Mouse (Mus musculus) CH12.LX (cell line): ENCODE data around the gene Hmga2. TPM values are rescaled to one million over a fixed set of nuclear protein-coding genes. Genes with fewer than 3 reads are reported as not detected.
A peak's percentile ranks its signal among the peaks of the same experiment; 100 is the strongest.

Experiments
- DNase-seq: peaks from one replicate; pipeline ENCODE4 v3.0.0-alpha.2; 2013; ENCODE audit errors: extremely low read depth
- H3K27ac ChIP-seq: 2 replicates; pipeline ENCODE4 v1.5.1; 2012; ENCODE audit warnings: low read depth, mild to moderate bottlenecking, control low read depth, moderate library complexity; ENCODE audit not compliant: insufficient read depth
- H3K27me3 ChIP-seq: replicated peaks from 2 replicates; pipeline ENCODE3; 2012; ENCODE audit warnings: inconsistent platforms
- H3K36me3 ChIP-seq, 2 experiments: replicated peaks in 1 of 2; 2 replicates each; pipeline versions ENCODE3 to v1.6.1; 2012; ENCODE audit warnings: inconsistent platforms in 1 of 2, low read length in 1 of 2, mild to moderate bottlenecking in 1 of 2, mixed read lengths in 1 of 2, moderate library complexity in 1 of 2; ENCODE audit not compliant: control insufficient read depth in 1 of 2, insufficient read depth in 1 of 2
- H3K4me1 ChIP-seq, 2 experiments: 2 replicates each; pipeline ENCODE4 v1.6.1; 2012; ENCODE audit warnings: inconsistent platforms in 1 of 2, moderate library complexity in 1 of 2; ENCODE audit not compliant: insufficient read depth in 2 of 2, control insufficient read depth in 1 of 2
- H3K4me2 ChIP-seq: 2 replicates; pipeline ENCODE4 v1.6.1; 2012; ENCODE audit warnings: low read depth, mild to moderate bottlenecking, control low read depth; ENCODE audit not compliant: poor library complexity, insufficient read depth, severe bottlenecking
- H3K4me3 ChIP-seq, 3 experiments: fragments of 150-350 bp in 1 of 3; sonication (generic) in 1 of 3; replicated peaks in 1 of 3; 2 replicates each; pipeline versions ENCODE3 to v1.5.1; 2011 to 2012; ENCODE audit warnings: low read depth in 2 of 3, low read length in 2 of 3, mild to moderate bottlenecking in 2 of 3, moderate library complexity in 2 of 3, control low read depth in 1 of 3, improper control_type of control experiment in 1 of 3, inconsistent platforms in 1 of 3, mixed read lengths in 1 of 3; ENCODE audit not compliant: poor library complexity in 1 of 3
- H3K79me2 ChIP-seq: replicated peaks from 2 replicates; pipeline ENCODE4 v1.6.1; 2012; ENCODE audit warnings: mild to moderate bottlenecking, moderate library complexity; ENCODE audit not compliant: control insufficient read depth, poor library complexity, insufficient read depth, severe bottlenecking; ENCODE audit errors: extremely low read depth
- H3K9ac ChIP-seq: 2 replicates; pipeline ENCODE4 v1.6.1; 2012; ENCODE audit warnings: low read depth, mild to moderate bottlenecking, control low read depth, moderate library complexity; ENCODE audit not compliant: insufficient read depth
- H3K9me3 ChIP-seq: replicated peaks from 2 replicates; pipeline ENCODE3; 2012; ENCODE audit warnings: low read length, inconsistent platforms, mixed read lengths
- CHD2 ChIP-seq: IDR thresholded peaks from 2 replicates; pipeline ENCODE4 v1.6.1; 2011; ENCODE audit warnings: low read length, improper control_type of control experiment
- CTCF ChIP-seq, 2 experiments: IDR thresholded peaks in 1 of 2; conservative IDR thresholded peaks in 1 of 2; 2 replicates each; pipeline ENCODE4 v1.5.1; 2011 to 2012; ENCODE audit warnings: low read depth in 2 of 2, low read length in 2 of 2, improper control_type of control experiment in 1 of 2, inconsistent platforms in 1 of 2, mild to moderate bottlenecking in 1 of 2, moderate library complexity in 1 of 2
- E2F4 ChIP-seq: IDR thresholded peaks from 2 replicates; pipeline ENCODE4 v1.6.1; 2011; ENCODE audit warnings: low read depth, low read length, improper control_type of control experiment; ENCODE audit not compliant: insufficient replicate concordance
- ELF1 ChIP-seq: IDR thresholded peaks from 2 replicates; pipeline ENCODE4 v1.6.1; 2014; ENCODE audit warnings: low read depth, mild to moderate bottlenecking, inconsistent platforms, low read length, improper control_type of control experiment
- EP300 ChIP-seq: IDR thresholded peaks from 2 replicates; pipeline ENCODE4 v1.6.1; 2011; ENCODE audit warnings: low read length, improper control_type of control experiment
- ETS1 ChIP-seq: conservative IDR thresholded peaks from 2 replicates; pipeline ENCODE4 v1.6.1; 2012; ENCODE audit warnings: low read depth, mild to moderate bottlenecking, inconsistent platforms, low read length, improper control_type of control experiment, moderate library complexity
- IRF4 ChIP-seq: IDR thresholded peaks from 2 replicates; pipeline ENCODE4 v1.6.1; 2014; ENCODE audit warnings: low read depth, mild to moderate bottlenecking, inconsistent platforms, low read length, improper control_type of control experiment
- JUND ChIP-seq: conservative IDR thresholded peaks from 2 replicates; pipeline ENCODE4 v1.6.1; 2011; ENCODE audit warnings: low read depth, low read length, improper control_type of control experiment
- KAT2A ChIP-seq: IDR thresholded peaks from 2 replicates; pipeline ENCODE4 v1.6.1; 2012; ENCODE audit warnings: low read length, improper control_type of control experiment, inconsistent platforms; ENCODE audit not compliant: insufficient replicate concordance
- MAFK ChIP-seq: IDR thresholded peaks from 2 replicates; pipeline ENCODE4 v1.6.1; 2011; ENCODE audit warnings: low read length, improper control_type of control experiment; ENCODE audit not compliant: insufficient replicate concordance
- MAX ChIP-seq: IDR thresholded peaks from 2 replicates; pipeline ENCODE4 v1.6.1; 2011; ENCODE audit warnings: low read length, improper control_type of control experiment
- MAZ ChIP-seq: IDR thresholded peaks from 2 replicates; pipeline ENCODE4 v1.6.1; 2012; ENCODE audit warnings: low read depth, mild to moderate bottlenecking, inconsistent platforms, low read length, improper control_type of control experiment, moderate library complexity
- MEF2A ChIP-seq: IDR thresholded peaks from 2 replicates; pipeline ENCODE4 v1.6.1; 2014; ENCODE audit warnings: low read depth, mild to moderate bottlenecking, inconsistent platforms, low read length, improper control_type of control experiment, borderline replicate concordance
- MXI1 ChIP-seq: IDR thresholded peaks from 2 replicates; pipeline ENCODE4 v1.6.1; 2011; ENCODE audit warnings: mild to moderate bottlenecking, low read depth, low read length, improper control_type of control experiment
- NELFE ChIP-seq: IDR thresholded peaks from 2 replicates; pipeline ENCODE4 v1.6.1; 2011; ENCODE audit warnings: low read depth, low read length, improper control_type of control experiment
- NRF1 ChIP-seq: IDR thresholded peaks from 2 replicates; pipeline ENCODE4 v1.6.1; 2014; ENCODE audit warnings: low read depth, mild to moderate bottlenecking, inconsistent platforms, low read length, improper control_type of control experiment, moderate library complexity
- PAX5 ChIP-seq: IDR thresholded peaks from 2 replicates; pipeline ENCODE4 v1.6.1; 2012; ENCODE audit warnings: low read length, inconsistent platforms, mixed read lengths
- POLR2A ChIP-seq: IDR thresholded peaks from 2 replicates; pipeline ENCODE4 v1.6.1; 2011; ENCODE audit warnings: low read depth, mild to moderate bottlenecking, improper control_type of control experiment, low read length
- POLR2AphosphoS2 ChIP-seq: IDR thresholded peaks from 2 replicates; pipeline ENCODE4 v1.6.1; 2011; ENCODE audit warnings: low read depth, low read length, improper control_type of control experiment
- RCOR1 ChIP-seq: conservative IDR thresholded peaks from 2 replicates; pipeline ENCODE4 v1.6.1; 2012; ENCODE audit warnings: low read depth, mild to moderate bottlenecking, inconsistent platforms, low read length, improper control_type of control experiment
- TBP ChIP-seq: conservative IDR thresholded peaks from 2 replicates; pipeline ENCODE4 v1.6.1; 2011; ENCODE audit warnings: low read depth, low read length, improper control_type of control experiment
- TCF12 ChIP-seq: IDR thresholded peaks from 2 replicates; pipeline ENCODE4 v1.6.1; 2014; ENCODE audit warnings: low read depth, mild to moderate bottlenecking, inconsistent platforms, low read length, improper control_type of control experiment
- UBTF ChIP-seq: IDR thresholded peaks from 2 replicates; pipeline ENCODE4 v1.6.1; 2012; ENCODE audit warnings: low read depth, mild to moderate bottlenecking, inconsistent platforms, low read length, improper control_type of control experiment, moderate library complexity
- USF1 ChIP-seq: IDR thresholded peaks from 2 replicates; pipeline ENCODE4 v1.6.1; 2014; ENCODE audit warnings: low read depth, mild to moderate bottlenecking, inconsistent platforms, low read length, improper control_type of control experiment
- USF2 ChIP-seq: conservative IDR thresholded peaks from 2 replicates; pipeline ENCODE4 v1.6.1; 2011; ENCODE audit warnings: low read depth, low read length, improper control_type of control experiment
- ZC3H11A ChIP-seq: IDR thresholded peaks from 2 replicates; pipeline ENCODE4 v1.6.1; 2012; ENCODE audit warnings: low read depth, mild to moderate bottlenecking, inconsistent platforms, low read length, improper control_type of control experiment
- ZNF384 ChIP-seq: IDR thresholded peaks from 2 replicates; pipeline ENCODE4 v1.6.1; 2012; ENCODE audit warnings: low read depth, low read length, improper control_type of control experiment, inconsistent platforms
- dilution Hi-C: fragments of 300-500 bp; cut with MboI; formaldehyde crosslinking; loops from 2 replicates; pipeline ENCODE4 v1.14.3; 2020; ENCODE audit warnings: low sequenced_read_pairs; ENCODE audit not compliant: extremely low pct_unique_long_range_greater_than_20kb, extremely low pct_ligation_motif_present
- in situ Hi-C: fragments of 300-500 bp; cut with MboI; formaldehyde crosslinking; loops from 3 replicates; pipeline ENCODE4 v1.14.3; 2019; ENCODE audit warnings: low sequenced_read_pairs, low pct_ligation_motif_present, low pct_unique_long_range_greater_than_20kb, mixed read lengths
- polyA plus RNA-seq: library from polyadenylated mRNA; unstranded; fragments of >175 nt; gene quantifications from 2 replicates; pipeline ENCODE4 v1.2.1, GENCODE M21; 2012; ENCODE audit warnings: low read depth; ENCODE audit not compliant: insufficient read length
- total RNA-seq, 2 experiments: library from RNA; depleted of rRNA; stranded (reverse); fragments of 300-350 nt in 1 of 2; fragments of >200 nt in 1 of 2; gene quantifications; 2 replicates each; pipeline ENCODE4 v1.2.3; 2012 to 2014

The Hmga2 gene
- total and polyA plus RNA-seq, 3 experiments: not detected

GRCm38 (mm10) chr10:120406038-120406437, 70.2 kb downstream of the Hmga2 start:
- H3K79me2 ChIP-seq: no peaks in the 10 kb centered on the region
- H3K4me3 ChIP-seq: no peak overlapping the region
- no peaks in the 10 kb centered on the region for H3K4me1 ChIP-seq
- H3K4me2 ChIP-seq: no peak overlapping the region
- dilution Hi-C loops: no loop called here
- H3K9me3 ChIP-seq: peaks cover 37% of the 10 kb centered on the region
- in situ Hi-C loops: no loop called here
- TF ChIP-seq PAX5 (no peak), USF1 (no peak), EP300 (no peak), MAFK (no peak), TCF12 (no peak), POLR2A (no peak), CHD2 (no peak), NRF1 (no peak), IRF4 (no peak), E2F4 (no peak), MXI1 (no peak)
- no peak overlapping the region for H3K9ac ChIP-seq
- H3K27ac ChIP-seq: no peak overlapping the region
- no peaks in the 10 kb centered on the region for H3K36me3 ChIP-seq
- H3K27me3 ChIP-seq: no peaks in the 10 kb centered on the region
- DNase-seq: no peak

DNA sequence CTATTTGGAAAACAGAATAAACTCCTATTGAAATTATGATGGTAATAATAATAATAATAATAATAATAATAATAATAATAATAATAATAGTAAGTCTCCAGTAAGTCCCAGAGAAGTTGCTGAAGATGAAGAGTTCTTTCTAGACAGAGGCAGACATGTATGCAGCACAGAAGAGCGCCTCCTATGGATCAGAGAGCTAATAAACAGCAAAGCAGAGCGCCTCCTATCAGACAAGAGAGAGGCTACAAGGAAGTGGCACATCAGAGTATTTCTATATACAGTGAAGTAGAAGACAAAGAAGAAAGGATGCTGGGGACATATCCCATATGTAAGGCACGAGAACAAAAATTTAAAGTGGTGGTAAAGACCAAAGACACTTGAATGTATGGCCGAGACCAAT, 70.9 kb downstream of the Hmga2 start:
- H3K36me3 ChIP-seq: no peaks in the 10 kb centered on the region
- TF ChIP-seq TBP (no peak), CTCF (conservative IDR thresholded peaks at IDR 0.05 in 1 of 2, IDR thresholded peaks at IDR 0.05 in 1 of 2; ENCODE audit: low read depth in 2 of 2, low read length in 2 of 2) (peak in 1 of 2 experiments; percentile 35; a peak in 1 of 4 replicates)
- dilution Hi-C loops: no loop called here

DNA sequence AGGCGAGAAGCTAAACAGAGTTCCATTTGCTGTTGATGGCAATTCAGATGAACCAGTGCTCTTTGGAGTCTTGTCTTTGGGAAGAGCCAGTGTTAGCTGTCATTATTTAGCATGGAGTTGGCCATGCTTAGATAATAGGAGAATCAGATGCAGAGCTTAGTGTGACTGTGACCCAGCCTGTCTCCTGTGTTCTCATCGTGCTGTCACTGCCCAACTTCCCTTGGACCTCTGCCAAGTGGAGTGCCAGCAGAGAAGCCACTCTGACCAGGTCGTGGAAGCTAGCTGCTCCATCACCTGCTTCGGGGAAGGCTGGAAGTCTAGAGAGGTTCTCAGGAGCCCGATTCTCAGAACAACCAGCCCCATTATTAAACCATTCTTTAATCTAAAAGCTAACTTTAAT, 73.3 kb downstream of the Hmga2 start:
- H3K9ac ChIP-seq: no peak overlapping the region
- dilution Hi-C loops: no loop called here
- no peaks in the 10 kb centered on the region for H3K36me3 ChIP-seq
- peaks cover 37% of the 10 kb centered on the region for H3K9me3 ChIP-seq
- H3K4me1 ChIP-seq: no peaks in the 10 kb centered on the region
- no peak overlapping the region for H3K4me3 ChIP-seq
- H3K27ac ChIP-seq: no peak overlapping the region
- in situ Hi-C loops: no loop called here
- DNase-seq: no peak
- H3K79me2 ChIP-seq: no peaks in the 10 kb centered on the region
- no peak overlapping the region for H3K4me2 ChIP-seq
- H3K27me3 ChIP-seq: no peaks in the 10 kb centered on the region
- TF ChIP-seq MAZ: no peak
- TF ChIP-seq ETS1: no peak
- no peak for TF ChIP-seq MEF2A
- no peak for TF ChIP-seq IRF4
- TF ChIP-seq KAT2A: no peak
- TF ChIP-seq RCOR1: no peak
- no peak for TF ChIP-seq ZC3H11A
- TF ChIP-seq NRF1: no peak
- TF ChIP-seq ELF1: no peak
- no peak for TF ChIP-seq CTCF (conservative IDR thresholded peaks at IDR 0.05 in 1 of 2, IDR thresholded peaks at IDR 0.05 in 1 of 2; ENCODE audit: low read depth in 2 of 2, low read length in 2 of 2)
- TF ChIP-seq USF1: no peak
- no peak for TF ChIP-seq JUND
- no peak for TF ChIP-seq NELFE
- TF ChIP-seq POLR2AphosphoS2: no peak
- no peak for TF ChIP-seq USF2
- TF ChIP-seq MAX: no peak
- TF ChIP-seq UBTF: no peak
- TF ChIP-seq ZNF384: no peak
- TF ChIP-seq, all 38 proteins: peak for 0

More for the DNA sequence above, 70.9 kb downstream of the Hmga2 start:
- Histone ChIP-seq H3K4me2 (no peak overlapping the region), H3K79me2 (no peaks in the 10 kb centered on the region), H3K4me3 (no peak overlapping the region), H3K9me3 (peaks cover 40% of the 10 kb centered on the region), H3K9ac (no peak overlapping the region), H3K27ac (no peak overlapping the region), H3K27me3 (no peaks in the 10 kb centered on the region), H3K4me1 (no peaks in the 10 kb centered on the region)
- no peak for DNase-seq
- in situ Hi-C loops: no loop called here
